Mouse (Mus musculus) T-helper 2 cell (primary cell): ENCODE data around the gene Opcml.

Experiments used
- in situ Hi-C: fragments of 300-600 bp; cut with MboI, MseI; formaldehyde crosslinking; loops from one replicate; pipeline ENCODE4 v1.15.1; 2025; ENCODE audit warnings: high pct_unique_total_duplicates

Opcml gene

DNA sequence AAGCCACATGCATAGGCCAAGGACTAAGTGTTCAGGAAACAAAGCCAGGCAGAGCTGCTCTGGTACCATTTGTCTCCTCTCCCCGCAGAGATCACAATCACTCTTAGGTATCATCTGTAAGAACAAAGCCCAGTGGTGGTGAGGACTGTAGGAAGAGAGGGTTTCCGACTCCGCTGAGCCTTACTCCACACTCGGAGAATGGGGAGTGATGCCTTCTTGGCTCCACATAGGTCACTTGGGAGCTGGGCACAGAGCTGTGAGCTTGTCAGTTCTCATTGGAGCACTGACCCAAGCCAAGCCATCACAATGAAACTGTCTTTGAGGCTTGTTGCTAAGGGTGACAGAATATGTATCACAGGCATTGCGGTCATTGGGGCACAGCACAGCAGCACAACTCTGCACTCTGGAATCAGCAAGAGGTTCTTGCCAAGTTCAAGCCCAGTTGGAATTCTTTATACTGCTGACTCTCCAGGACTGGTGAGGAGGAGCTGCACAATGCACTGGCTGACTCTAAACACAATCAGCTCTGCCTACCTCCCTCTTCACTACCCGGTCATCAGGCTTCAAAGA lies 517.0 kb downstream of the Opcml start:
- in situ Hi-C loops, result no loop called here

DNA sequence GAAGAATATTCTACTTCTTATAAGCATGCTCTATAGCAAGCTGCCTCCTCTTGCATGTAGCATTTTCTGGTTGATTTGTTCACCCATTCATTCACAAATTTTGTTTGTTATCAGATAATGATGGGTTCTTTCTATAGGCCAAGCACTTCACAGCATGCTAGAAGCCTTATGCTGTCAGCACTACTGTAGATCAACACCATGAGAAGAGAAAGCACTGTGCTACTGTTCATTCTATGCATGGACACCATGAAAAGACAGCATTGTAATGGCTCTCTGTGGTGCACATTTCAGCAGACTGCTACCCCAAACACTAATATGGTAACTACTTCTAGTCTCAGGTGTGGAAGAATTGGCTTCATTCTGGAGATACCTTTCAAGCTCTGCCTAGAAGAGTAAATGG lies 527.3 kb downstream of the Opcml start:
- in situ Hi-C loops, result no loop called here

DNA sequence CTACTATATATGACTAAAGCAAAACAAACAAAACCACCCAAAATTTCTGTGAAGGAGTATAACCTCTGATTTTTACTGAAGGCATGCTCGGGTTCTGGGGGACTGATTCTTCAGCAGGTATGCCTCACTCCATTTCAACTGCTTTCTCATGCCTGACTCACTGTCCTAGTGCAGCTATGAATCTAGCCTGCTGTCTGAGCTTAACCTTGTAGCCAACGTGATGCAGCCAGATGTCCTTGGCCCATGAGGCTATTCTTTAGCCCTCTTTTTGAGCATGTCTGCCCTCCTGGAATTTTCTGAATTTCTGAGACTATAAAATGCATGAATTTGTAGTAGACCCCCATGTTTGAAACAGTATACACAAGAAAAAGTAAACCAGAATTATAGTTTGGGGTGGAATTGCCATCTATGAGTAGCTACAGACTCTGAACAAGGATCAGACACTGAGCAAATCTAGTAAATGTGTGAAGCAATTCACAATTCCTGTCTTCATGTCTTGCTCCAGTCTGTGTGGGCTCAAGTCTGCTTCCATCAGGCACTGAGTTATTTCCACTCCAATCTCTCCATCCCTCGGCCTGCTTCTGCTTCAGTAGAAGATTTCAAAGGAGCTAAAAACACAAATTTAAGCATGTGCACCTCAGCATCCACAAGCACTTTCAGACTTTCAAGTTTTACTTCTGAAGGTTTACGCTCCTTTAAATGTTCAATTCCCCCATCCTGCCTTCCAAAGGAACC lies 528.6 kb downstream of the Opcml start:
- in situ Hi-C loops, result no loop called here

DNA sequence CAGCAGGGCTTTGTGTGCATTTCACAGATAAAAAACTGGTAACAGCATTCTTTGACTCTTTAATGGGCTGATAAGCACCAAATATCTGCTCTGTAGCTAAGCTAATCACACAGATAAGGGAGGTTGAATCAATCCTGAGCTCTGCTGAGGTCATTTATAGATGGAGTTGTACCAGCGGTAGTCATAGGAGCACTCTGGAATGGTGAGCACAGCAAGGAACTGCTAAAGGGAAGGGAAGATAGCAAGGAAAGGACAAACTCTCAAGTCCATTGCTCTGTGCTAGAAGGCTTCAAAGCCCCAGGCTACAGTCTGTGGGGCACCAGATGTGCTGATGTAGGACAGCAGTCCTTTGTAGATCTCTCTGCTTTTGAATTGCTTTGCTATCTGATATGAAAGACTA lies 529.2 kb downstream of the Opcml start:
- in situ Hi-C loops, result no loop called here

DNA sequence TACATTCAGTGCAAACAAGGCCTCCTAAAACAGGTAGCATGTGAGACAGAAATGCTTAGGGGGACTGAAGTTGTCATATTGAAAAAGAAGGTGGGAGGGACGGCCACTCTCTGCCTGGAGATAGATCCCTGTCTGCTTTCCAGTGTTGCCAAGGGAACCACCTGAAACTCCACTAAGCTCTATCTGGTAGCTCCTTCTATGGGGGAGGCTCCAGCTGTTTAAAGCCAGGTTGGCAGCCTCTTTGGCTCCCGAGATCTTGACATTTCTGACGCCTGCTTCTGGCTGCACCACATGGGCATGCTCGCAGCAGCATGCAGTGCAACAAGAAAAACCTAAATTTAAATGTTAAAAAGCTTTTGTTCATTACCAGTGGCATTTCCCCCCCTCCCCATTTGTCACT lies 537.4 kb downstream of the Opcml start:
- in situ Hi-C loops, result no loop called here

DNA sequence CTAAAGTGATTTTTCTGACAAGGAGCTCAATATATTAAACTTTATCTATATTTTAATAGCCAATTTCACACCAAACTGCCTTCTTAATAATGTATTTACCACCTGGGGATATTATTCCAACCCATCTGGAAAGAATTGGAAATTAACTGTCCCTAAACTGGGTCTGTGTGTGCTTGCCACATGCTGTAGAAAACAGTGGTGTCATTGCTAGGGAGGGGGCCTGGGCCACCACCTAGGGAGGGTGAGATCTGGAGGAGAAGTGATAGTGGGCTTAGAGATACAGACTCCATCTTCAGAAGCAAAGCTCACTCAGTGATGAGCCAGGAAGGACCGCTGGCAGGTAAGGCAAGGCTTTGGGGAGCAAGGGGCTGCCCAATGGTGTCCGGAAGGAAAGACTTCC lies 537.9 kb downstream of the Opcml start:
- in situ Hi-C loops, result no loop called here

DNA sequence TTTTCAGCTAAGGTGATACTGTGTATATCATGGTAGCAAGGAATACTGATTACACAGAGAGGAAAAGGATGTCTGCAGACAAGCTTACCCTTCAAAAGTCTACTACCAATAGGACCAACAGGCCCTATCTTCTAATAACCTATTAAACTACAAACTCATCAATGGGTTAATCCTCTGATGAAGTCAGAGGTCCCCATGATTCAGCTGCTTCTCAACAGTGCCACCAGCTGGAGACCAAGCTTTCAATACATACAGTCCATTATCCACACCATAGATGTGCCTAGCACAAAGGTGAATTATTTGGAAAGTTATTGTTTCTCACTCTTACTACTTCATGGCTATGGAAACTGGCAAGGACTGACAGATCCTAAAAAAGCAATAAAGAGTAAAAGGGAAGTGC lies 538.9 kb downstream of the Opcml start:
- in situ Hi-C loops, result no loop called here

DNA sequence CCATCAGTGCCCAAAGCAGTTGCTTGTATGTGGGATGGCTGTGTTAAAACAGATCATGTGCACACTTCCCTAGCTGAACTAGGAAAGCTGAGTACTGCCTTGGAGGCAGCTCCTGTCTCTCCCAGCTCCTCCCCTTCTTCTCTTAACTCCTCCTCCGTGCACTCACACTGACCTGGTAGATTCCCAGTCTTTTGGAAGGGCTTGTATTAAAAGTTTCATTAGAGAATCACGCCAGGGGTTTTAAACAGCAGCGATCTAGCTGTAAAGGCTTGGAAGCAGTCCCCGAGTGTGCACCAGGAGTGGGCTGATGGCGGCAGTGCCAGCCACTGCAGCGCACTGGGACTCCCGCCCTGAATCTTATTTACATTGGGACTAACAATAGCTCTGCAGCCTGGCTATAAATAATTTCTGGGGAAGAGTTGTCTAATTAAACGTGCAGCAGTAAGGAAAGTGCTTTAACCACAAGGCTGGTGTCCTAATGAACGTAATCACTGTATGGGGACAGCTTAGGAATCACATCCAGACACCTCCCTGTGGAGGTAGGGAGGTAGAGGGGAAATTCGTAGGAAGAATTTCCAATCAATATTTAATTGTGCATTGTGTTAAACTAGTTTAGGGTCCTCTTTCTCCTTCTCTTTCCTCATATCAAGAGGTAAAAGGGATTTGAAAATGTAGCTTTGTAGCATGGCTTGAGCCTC lies 546.1 kb downstream of the Opcml start:
- in situ Hi-C loops, result no loop called here

DNA sequence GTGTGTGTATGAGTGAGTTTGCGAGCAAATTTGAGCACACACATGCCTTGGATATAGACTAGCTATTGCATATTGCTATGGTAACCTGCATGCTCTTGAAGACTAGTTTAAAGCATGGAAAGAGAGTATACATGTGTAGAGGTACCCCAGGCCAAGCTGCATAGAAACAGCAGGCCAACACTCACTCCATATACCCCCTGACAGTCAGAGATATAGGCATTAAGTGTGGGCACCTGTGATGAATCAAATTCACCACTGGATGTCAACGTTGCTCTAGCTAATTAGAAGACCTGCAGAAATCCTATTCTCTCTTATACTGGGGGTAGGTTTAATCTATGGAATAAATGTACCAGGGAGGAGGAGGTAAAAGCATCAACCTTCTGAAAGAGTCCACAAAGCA lies 547.3 kb downstream of the Opcml start:
- in situ Hi-C loops, result no loop called here

DNA sequence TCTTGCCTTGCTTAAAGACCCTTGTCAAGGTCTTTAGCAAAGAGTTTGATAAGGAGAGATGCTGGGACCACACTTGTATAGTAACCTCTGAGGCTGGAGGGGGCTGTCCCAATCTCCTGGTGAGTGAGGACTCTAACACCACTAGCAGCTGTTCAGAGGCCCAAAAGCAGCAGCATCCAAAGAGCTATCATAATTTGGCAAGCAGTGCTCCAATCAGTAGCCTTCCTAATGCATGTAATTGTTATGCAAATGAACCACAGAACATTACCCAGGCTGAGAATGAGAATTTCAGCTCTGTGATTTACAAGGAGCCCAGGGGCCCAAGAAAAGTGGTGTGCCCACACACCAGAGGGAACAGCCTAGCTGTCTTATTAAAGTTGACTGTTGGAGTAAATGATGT lies 564.4 kb downstream of the Opcml start:
- in situ Hi-C loops, result no loop called here

DNA sequence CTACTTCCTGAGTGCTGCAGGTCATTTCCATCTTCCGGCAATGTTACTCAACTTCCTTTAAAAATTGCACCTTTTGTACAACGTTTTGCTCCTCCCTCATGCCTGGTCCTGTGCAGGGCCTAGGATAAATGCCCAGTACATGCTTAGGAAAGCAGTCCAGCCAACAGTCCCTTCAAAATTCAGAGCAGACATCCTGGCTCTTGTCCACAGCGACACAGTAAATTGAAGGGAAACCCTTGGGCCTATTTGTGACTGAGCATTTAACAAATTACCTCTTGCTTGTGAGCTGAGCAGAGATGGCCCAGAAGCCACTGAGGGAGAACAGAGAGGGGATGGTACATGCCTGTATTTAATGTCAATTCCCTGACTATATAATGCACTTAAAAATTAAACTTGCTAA lies 567.4 kb downstream of the Opcml start:
- in situ Hi-C loops, result no loop called here

DNA sequence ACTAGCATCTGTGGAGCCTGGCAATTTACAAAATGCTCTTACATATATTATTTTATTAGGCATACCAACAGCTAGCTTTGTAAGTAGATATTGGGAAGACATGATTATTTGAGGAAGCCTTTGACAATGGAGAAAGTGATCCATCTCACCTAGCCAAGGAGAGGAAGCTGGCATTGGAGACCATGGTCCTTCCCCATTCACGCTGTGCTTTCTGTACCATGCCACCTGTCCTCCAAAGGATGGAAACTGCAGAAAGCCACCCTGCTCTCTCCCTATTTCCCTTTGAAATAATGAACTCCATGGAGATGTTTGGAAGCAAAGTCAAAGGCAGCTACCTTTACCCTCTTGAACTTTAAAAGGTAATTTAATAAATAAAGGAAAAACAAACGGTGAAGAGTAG lies 570.1 kb downstream of the Opcml start:
- in situ Hi-C loops, result no loop called here

DNA sequence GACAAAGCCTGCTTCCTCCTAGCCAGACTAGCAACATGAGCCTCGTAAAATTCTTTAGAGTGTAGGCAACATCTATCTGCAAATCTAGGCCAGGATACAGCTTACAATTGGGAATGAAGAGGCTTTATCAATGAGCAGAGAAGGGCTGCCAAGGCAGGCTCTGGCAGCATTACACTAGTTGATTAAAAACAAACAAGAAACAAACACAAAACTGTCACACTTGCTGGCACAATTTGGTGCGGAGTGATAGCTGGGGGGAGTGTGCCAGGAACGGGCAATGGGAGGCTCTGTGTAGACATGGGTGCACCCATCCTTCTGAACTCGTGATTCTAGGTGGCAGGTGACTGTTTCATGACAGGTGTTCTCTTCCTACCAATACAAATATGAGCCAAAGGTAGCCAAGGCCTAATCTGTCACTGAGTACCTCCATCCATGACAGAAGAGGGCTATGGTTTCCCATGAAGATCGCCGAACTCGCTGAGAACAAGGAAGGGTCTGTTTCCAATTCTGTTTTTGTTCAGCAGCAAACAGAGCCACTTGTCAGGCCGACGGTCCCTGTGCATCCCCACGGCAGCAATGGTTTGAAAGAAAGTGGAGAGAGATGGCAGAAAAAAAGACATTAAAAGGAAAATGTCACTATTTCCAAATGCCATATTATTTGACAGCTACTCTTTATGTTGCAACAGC lies 574.0 kb downstream of the Opcml start:
- in situ Hi-C loops, result no loop called here

DNA sequence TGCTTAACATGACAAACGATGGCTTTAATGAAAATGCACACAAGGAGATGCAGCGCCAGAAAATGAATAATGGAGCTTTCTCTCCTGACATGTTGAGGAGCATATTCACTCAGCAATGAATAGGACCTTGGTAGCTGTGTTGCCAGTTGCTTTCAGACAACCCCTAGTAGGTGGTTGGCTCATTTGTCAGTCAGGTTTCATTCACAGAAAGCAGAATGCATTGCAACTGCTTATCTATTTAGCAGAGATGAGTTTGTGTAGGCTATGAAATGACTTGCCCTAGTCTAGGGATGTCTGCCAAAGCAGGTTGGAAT lies 574.5 kb downstream of the Opcml start:
- in situ Hi-C loops, result no loop called here

DNA sequence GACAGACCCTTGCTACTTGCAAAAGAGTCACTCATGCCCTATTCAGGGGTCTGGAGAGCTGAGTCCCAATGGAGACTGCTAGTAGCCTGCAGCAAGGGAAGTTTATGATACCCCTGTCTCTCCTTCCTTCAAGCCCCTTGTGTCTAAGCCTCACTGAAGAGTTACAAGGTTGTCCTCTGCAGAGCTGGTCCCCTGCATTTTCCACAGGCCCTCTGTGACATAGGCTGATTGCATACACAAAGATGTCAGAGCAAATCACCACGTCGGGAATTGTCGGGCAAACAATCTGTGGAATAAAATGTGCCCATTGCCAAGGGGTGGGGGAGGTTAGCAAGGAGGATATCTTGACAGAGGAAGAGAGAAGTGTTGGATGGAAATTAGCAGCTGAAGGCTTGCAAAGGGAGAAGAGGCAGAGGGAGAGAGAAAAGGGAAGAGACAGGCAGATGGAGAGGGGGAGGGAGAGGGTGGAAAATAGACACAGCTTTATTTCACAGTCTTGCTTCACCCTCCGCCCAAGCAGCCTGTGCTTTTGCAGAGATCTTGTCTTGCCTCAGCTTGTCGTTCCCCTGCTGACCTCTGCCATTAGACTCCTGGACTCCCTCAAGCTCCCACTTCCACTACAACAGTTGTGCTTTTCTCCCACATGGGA lies 596.1 kb downstream of the Opcml start:
- in situ Hi-C loops, result no loop called here

DNA sequence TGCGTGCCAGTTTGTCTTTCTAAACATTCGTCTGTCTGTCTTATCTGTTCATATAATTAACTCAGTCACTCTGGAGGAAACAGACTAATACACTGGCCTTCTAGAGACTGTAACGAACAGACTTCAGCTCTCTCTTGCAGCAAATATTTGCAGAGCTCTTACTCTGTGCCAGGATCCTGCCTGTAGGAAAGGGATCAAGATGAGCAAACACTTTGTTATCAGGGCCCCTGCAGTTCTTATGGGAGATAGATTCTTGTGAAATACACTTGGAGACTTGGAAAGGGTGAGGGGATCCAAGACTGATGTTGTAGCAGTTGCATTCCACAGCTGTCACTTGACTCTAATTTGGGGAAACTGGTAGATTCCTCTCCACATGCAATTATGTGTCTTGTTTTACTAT lies 604.6 kb downstream of the Opcml start:
- in situ Hi-C loops, result no loop called here

DNA sequence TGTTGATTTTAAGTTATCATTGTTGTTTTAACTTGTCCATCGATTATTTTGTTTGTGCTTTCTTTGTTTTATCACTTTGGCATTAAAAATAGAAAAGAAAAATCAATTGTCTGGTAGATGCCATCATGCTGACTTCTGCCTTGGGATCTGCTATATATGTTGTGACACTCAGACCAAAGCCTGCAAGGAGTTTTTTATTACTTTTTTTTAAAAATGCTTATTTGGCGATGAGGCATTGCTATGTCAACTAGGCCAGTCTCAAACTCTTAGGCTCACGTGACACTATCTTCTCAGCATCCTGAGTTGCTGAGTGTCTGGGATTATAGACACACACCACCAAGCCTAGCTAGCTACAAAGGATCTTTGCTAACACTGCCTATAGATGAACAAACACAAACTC lies 605.1 kb downstream of the Opcml start:
- in situ Hi-C loops, result no loop called here

DNA sequence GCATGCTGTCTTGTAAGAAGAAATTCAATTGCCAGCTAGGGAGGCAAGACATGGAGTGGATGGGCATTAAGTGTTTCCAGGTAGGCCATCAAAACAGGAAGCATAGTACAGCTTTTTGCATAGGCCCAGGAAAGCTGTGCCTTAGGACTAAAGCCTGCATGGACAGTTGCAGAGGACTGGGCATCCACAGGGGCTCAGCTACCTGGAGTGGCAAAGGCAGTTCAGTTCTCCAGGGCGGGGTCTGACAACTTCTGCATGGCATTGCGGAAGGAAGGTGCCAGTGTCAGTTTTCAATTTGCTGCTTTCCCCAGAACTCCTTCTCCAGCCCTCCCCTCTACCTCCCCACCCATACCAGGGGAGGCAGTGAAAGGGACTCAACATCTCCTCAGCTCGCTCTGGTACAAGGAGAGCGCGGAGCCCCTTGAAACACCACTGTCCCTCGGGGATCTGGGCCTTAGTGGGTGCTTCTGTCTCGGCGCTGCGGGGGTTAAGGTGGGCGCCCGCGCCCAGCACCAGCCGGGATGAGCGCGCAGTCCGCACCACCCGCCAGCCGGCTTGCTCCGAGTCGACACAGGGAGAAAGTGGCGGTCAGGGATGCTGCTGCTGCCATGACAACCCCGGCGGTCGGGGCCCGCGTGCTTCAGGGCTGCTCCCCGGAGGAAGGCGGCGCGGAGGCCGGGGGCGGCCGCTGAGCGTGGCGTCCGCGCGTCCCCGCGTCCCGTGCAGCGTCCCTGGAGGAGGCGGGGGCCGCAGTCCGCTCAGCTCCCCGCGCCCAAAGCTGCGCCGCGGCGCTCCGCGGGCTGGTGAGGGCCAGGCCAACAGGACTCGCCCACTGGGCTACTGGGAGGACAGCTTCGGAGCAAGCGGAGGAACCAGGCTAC lies 612.4 kb downstream of the Opcml start:
- in situ Hi-C loops, result no loop called here

DNA sequence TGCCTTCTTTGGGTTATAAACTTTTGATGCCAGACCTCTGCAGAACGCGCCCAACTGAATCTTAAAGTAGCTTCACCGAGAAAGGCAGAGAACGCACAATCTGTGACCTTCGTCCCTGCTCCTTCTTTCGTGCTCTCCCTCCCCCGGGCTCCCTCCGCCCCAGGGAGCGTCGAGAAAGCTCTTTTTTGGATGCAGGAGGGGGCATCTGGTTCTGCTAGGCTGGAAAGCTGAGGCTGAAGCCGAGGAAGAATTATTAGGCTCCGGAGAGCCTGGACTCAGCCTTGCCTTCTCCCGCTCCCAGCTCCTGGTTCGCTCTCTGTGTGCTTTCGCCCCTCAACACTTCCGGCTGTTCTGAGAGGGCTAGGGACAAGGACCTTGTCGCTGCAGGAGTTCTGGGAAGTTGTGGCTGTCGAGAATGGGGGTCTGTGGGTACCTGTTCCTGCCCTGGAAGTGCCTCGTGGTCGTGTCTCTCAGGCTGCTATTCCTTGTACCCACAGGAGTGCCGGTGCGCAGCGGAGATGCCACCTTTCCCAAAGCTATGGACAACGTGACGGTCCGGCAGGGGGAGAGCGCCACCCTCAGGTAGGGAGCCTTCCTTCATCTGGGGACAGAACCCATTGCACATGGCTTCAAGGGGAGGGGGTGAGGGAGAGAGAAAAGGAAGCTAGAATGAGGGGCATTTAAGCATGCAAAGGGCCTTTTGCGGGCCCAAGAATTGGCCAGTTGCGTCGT lies 613.4 kb downstream of the Opcml start:
- in situ Hi-C loops, result no loop called here

DNA sequence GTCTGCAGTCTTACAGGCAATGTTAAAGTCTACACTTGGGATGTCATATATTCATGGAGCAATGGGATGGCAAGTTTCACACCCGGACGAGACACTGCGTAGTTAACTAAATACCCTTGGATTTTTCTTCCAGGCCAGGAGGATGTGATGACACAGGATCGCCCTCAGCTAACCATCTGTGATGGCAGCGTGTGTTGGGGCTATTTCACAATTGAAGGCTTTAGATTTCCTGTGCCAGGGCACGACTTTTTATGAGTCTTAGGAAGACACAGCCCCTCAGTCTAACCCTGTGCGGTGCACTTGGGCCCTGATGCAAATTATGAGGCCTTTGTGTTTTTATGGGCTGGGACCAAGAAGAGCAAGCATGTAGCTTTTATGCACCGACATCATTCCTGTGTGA lies 614.0 kb downstream of the Opcml start:
- in situ Hi-C loops, result no loop called here

DNA sequence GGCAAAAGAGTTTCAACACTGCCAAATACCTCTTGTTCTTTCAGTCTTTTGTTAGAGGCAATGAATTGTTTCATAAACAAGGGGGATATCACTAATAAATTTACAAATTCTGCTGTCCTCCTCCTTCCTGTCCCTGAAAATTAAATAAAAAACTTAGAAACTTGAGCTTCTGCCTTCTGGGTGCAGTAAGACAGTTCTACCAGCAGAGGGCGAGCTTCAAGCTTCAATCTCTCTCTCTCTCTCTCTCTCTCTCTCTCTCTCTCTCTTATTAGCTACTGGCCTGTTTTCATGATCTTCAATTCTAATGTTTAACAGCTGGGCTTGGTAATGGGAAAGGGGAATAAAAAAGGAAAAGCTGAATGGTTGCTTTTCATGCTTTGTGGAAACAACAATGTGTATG lies 615.2 kb downstream of the Opcml start:
- in situ Hi-C loops, result no loop called here
